Mouse (Mus musculus) liver, postnatal 0 days (tissue): ENCODE results near the gene Meltf.

ENCODE experiments used
- CTCF ChIP-seq: sonication (generic); IDR thresholded peaks from 2 replicates; pipeline ENCODE4 v1.5.1; 2016; ENCODE audit warnings: antibody characterized with exemption, low read depth
- EP300 ChIP-seq: IDR thresholded peaks from 2 replicates; pipeline ENCODE4 v1.6.1; 2016; ENCODE audit warnings: antibody characterized with exemption, low read depth, mild to moderate bottlenecking

- no peak for TF ChIP-seq CTCF
- no peak for TF ChIP-seq EP300
These were observed 43.8 kb upstream of the Meltf start for GRCm38 (mm10) chr16:31834662-31835318.
